Mouse (Mus musculus) neural tube, embryonic 14.5 days (tissue): ENCODE data around the gene Hipk1. TPM values are rescaled to one million over a fixed set of nuclear protein-coding genes. Genes with fewer than 3 reads are reported as not detected.
"Not testable (repeated sequence)": the region's sequence is repeated elsewhere in the genome, so short reads cannot be mapped to it uniquely, and the experiment has no call there.

Experiments
- ATAC-seq: fragments of 200-750 bp; cut with Nextera tagmentation; 2 replicates; pipeline ENCODE4 v1.8.0; 2017; ENCODE audit warnings: low read depth, mild to moderate bottlenecking, moderate TSS enrichment, moderate library complexity
- H3K27ac ChIP-seq: fragments of 300-500 bp; sonication (generic); 2 replicates; pipeline ENCODE4 v1.5.1; 2014; ENCODE audit warnings: low read depth, mild to moderate bottlenecking, control low read depth, low read length, moderate library complexity, mixed read lengths
- H3K27me3 ChIP-seq: fragments of 300-500 bp; sonication (generic); 2 replicates; pipeline ENCODE4 v1.6.1; 2014; ENCODE audit warnings: low read length; ENCODE audit not compliant: control insufficient read depth, insufficient read depth
- H3K36me3 ChIP-seq: fragments of 300-500 bp; sonication (generic); 2 replicates; pipeline ENCODE4 v1.6.1; 2014; ENCODE audit warnings: low read length, mixed read lengths; ENCODE audit not compliant: control insufficient read depth, insufficient read depth
- H3K4me1 ChIP-seq: fragments of 300-500 bp; sonication (generic); 2 replicates; pipeline ENCODE4 v1.6.1; 2014; ENCODE audit warnings: low read length; ENCODE audit not compliant: control insufficient read depth, insufficient read depth
- H3K4me2 ChIP-seq: fragments of 300-500 bp; sonication (generic); 2 replicates; pipeline ENCODE4 v1.6.1; 2014; ENCODE audit warnings: mild to moderate bottlenecking, low read depth, low read length, control low read depth
- H3K4me3 ChIP-seq: fragments of 300-500 bp; sonication (generic); 2 replicates; pipeline ENCODE4 v1.5.1; 2014; ENCODE audit warnings: low read depth, low read length, control low read depth, mixed read lengths
- H3K9ac ChIP-seq: fragments of 300-500 bp; sonication (generic); replicated peaks from 2 replicates; pipeline ENCODE4 v1.6.1; 2014; ENCODE audit warnings: low read depth, mild to moderate bottlenecking, control low read depth, low read length, mixed read lengths
- H3K9me3 ChIP-seq: fragments of 300-500 bp; sonication (generic); 2 replicates; pipeline ENCODE4 v1.6.1; 2016; ENCODE audit warnings: low read length; ENCODE audit not compliant: control insufficient read depth
- WGBS: fragments of 180-500 bp; shearing (Covaris S2); extraction: QIAGEN DNeasy Blood & Tissue Kit; methylation state at CpG from one replicate; pipeline ENCODE4 v1.1.7; 2014; 5-methylcytosine and 5-hydroxymethylcytosine counted together
- polyA plus RNA-seq: library from polyadenylated mRNA; unstranded; fragments of >200 nt; fragmentation: Nextera tagmentation; extraction: Ambion mirVana; gene quantifications from 2 replicates; pipeline ENCODE4 v1.2.1, GENCODE M21; 2014

Gene Hipk1
- polyA plus RNA-seq, 1 experiment from 2014 or later: 17.9 TPM

DNA sequence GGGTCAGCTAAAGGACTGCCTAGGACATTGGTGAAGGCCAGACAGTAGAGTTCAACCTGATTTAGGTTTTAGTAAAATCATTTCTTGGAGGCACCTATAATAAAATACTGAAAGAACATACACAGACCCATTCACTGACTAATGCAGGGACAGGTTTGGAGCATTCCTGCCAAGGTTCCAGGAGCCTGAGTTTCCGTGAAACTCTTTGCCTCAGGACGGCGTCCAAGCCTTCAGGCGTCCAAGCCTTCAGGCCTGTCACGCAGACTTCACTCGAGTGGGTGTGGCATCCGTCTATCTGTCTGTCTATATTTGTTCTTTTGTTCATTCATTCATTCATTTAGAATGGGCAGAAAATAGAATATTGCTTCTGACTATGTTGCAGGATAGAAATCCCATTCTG lies 39.8 kb upstream of the Hipk1 start:
- no peak overlapping the region for H3K4me2 ChIP-seq
- 89% methylated on average over 7 of the region's 7 CpGs for WGBS
- no peaks in the 10 kb centered on the region for H3K36me3 ChIP-seq
- no peak overlapping the region for H3K27ac ChIP-seq
- no peak for ATAC-seq
- H3K4me1 ChIP-seq: no peaks in the 10 kb centered on the region
- no peak overlapping the region for H3K4me3 ChIP-seq
- H3K9ac ChIP-seq: no peak overlapping the region
- no peaks in the 10 kb centered on the region for H3K27me3 ChIP-seq
- no peaks in the 10 kb centered on the region for H3K9me3 ChIP-seq

- not testable (repeated sequence) for H3K9ac ChIP-seq, H3K27me3 ChIP-seq, H3K4me2 ChIP-seq, H3K36me3 ChIP-seq, H3K27ac ChIP-seq, H3K4me3 ChIP-seq, H3K9me3 ChIP-seq, ATAC-seq, H3K4me1 ChIP-seq
- WGBS: 60% methylated on average over 1 of the region's 1 CpGs
Observed at GRCm38 (mm10) chr3:103830681-103831080, 39.3 kb upstream of the Hipk1 start.

DNA sequence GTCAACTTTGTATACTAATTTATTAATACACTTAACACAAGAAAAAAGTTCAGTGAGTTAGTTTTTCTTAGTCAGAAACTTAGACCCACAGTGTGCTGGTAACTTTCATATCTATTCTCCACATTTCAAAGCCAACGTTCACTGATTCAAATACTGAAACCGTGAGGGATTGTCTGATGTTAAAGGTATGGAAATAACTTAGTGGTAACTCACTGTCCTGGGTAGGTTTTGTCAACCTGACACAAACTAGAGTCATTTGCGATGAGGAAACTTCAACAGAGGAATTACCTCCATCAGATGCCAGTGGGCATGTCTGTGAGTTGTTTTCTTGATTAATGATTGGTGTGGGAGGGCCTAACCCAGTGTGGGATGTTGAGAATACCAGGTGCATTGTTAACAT lies 37.7 kb upstream of the Hipk1 start:
- ATAC-seq: no peak
- Histone ChIP-seq H3K27me3 (no peaks in the 10 kb centered on the region), H3K36me3 (no peaks in the 10 kb centered on the region), H3K9ac (no peak overlapping the region), H3K9me3 (no peaks in the 10 kb centered on the region), H3K27ac (no peak overlapping the region), H3K4me2 (no peak overlapping the region), H3K4me1 (no peaks in the 10 kb centered on the region), H3K4me3 (no peak overlapping the region)
- 87% methylated on average over 3 of the region's 3 CpGs for WGBS

DNA sequence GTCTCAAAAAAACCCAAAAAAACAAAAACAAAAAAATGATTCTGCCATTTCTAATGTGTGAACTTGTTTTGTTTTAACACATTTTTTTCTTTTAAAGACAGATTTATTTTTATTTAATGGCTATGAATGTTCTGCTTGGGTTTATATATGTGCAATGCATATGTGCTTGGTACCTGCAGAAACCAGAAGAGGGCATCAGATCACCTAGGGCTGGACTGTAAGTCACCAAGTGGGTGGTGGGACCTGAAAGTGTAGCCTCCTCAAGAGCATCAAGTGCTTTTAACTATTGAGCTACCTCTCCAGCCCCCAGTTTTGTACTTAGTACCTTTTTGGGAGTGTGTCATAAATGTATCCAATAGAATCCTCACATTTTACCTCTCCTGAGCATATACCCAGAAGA lies 36.2 kb upstream of the Hipk1 start:
- H3K4me2 ChIP-seq: no peak overlapping the region
- no peaks in the 10 kb centered on the region for H3K27me3 ChIP-seq
- no peak overlapping the region for H3K9ac ChIP-seq
- no peaks in the 10 kb centered on the region for H3K36me3 ChIP-seq
- no peak overlapping the region for H3K27ac ChIP-seq
- H3K4me1 ChIP-seq: no peaks in the 10 kb centered on the region
- no peak for ATAC-seq
- no peak overlapping the region for H3K4me3 ChIP-seq
- H3K9me3 ChIP-seq: no peaks in the 10 kb centered on the region

- peaks cover 4% of the 10 kb centered on the region; the same call in 1 of the 2 replicates for H3K4me1 ChIP-seq
- H3K9ac ChIP-seq: no peak overlapping the region
- H3K27me3 ChIP-seq: no peaks in the 10 kb centered on the region
- no peak overlapping the region for H3K4me2 ChIP-seq
- peaks cover 12% of the 10 kb centered on the region; the same call in 1 of the 2 replicates for H3K36me3 ChIP-seq
- H3K9me3 ChIP-seq: no peaks in the 10 kb centered on the region
- 92% methylated on average over 6 of the region's 6 CpGs for WGBS
- ATAC-seq: no peak
- no peak overlapping the region for H3K27ac ChIP-seq
- no peak overlapping the region for H3K4me3 ChIP-seq
Observed at GRCm38 (mm10) chr3:103810967-103811366, 19.6 kb upstream of the Hipk1 start.

- peak overlapping the region; percentile 76 for H3K9ac ChIP-seq
- H3K27ac ChIP-seq: peak overlapping the region; percentile 86
- no peaks in the 10 kb centered on the region for H3K27me3 ChIP-seq
- H3K4me2 ChIP-seq: peak overlapping the region; percentile 83
- peaks cover 4% of the 10 kb centered on the region; the same call in 1 of the 2 replicates for H3K4me1 ChIP-seq
- 4% methylated on average over 14 of the region's 14 CpGs for WGBS
- peaks cover 10% of the 10 kb centered on the region for H3K36me3 ChIP-seq
- peak overlapping the region; percentile 73 for H3K4me3 ChIP-seq
- ATAC-seq: peak; percentile 62
- H3K9me3 ChIP-seq: no peaks in the 10 kb centered on the region
Observed at GRCm38 (mm10) chr3:103809799-103810150, 18.4 kb upstream of the Hipk1 start.

DNA sequence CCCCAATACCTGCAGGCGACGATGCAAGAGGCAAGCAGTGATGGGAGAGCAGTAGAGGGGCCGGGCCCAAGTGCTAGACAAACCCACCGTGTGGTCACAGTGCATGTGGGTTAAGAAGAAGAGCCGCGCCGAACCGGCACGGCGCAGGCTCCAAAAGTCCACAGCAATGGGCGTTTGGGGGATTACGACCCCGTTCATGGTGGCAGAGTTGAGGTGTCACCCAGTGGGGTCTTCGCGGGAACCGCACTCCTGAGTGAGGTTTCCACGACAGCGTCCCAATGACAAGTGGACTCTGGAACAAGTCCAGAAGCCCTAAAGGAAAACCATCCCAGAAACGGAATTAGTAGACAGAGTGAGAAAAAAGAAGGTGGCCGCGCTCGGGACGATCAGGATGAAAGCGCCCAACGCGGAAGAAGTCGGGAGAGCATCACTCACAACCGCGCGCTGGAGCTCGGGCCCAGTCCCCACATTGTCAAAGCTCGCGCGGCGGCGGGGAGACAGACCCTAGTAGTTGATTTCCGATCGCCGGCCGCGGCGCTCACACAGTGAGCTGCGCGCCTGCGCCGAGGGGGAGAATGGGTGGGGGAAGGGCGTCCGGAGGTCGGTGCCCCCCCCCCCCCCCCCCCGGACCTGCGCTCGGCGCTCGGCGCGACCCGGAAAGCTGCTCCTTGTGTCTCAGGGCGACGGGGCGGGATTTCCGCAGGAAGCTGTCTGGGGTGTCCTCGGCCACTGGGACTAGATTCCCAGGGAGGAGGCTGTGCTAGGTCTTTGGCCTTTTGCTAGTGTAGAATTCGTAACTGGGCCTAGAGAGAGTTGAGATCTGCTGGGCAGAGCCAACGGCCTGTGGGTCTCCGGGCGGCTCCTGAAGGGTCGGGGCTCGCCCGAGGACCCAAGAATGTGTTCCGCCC lies 17.8 kb upstream of the Hipk1 start, which contains the start of the genes Dclre1b, Ap4b1 and Gm43064:
Gene Dclre1b, minus strand, starts transcription at position 554 of the 908 bp plus-strand sequence.
Gene Ap4b1, plus strand, starts transcription at position 630 of the 908 bp plus-strand sequence.
Gene Gm43064, plus strand, starts transcription at position 683 of the 908 bp plus-strand sequence.
- Histone ChIP-seq H3K9me3 (no peaks in the 10 kb centered on the region), H3K4me1 (peaks cover 4% of the 10 kb centered on the region; the same call in 1 of the 2 replicates), H3K9ac (peak within 1 kb of the TSS; percentile 76), H3K27me3 (no peaks in the 10 kb centered on the region), H3K27ac (peak within 1 kb of the TSS; percentile 86), H3K36me3 (peaks cover 12% of the 10 kb centered on the region; the same call in 1 of the 2 replicates), H3K4me2 (peak within 1 kb of the TSS; percentile 83), H3K4me3 (peak within 1 kb of the TSS; percentile 73)
- under 1% methylated on average over 62 of the region's 70 CpGs for WGBS
- peak; percentile 99 for ATAC-seq

GRCm38 (mm10) chr3:103805671-103806070 lies 14.3 kb upstream of the Hipk1 start:
- H3K9me3 ChIP-seq: no peaks in the 10 kb centered on the region
- H3K4me3 ChIP-seq: no peak overlapping the region
- no peak overlapping the region for H3K9ac ChIP-seq
- 91% methylated on average over 1 of the region's 1 CpGs for WGBS
- no peak for ATAC-seq
- no peaks in the 10 kb centered on the region for H3K27me3 ChIP-seq
- H3K4me1 ChIP-seq: peaks cover 4% of the 10 kb centered on the region; the same call in 1 of the 2 replicates
- H3K27ac ChIP-seq: no peak overlapping the region
- H3K36me3 ChIP-seq: peaks cover 22% of the 10 kb centered on the region
- no peak overlapping the region for H3K4me2 ChIP-seq

GRCm38 (mm10) chr3:103802861-103803260 lies 11.5 kb upstream of the Hipk1 start:
- WGBS: 93% methylated on average over 8 of the region's 8 CpGs
- H3K27me3 ChIP-seq: no peaks in the 10 kb centered on the region
- no peaks in the 10 kb centered on the region; the same call in 1 of the 2 replicates for H3K4me1 ChIP-seq
- no peak overlapping the region for H3K4me3 ChIP-seq
- no peaks in the 10 kb centered on the region for H3K9me3 ChIP-seq
- no peak overlapping the region for H3K27ac ChIP-seq
- H3K4me2 ChIP-seq: no peak overlapping the region
- H3K36me3 ChIP-seq: peaks cover 22% of the 10 kb centered on the region
- no peak overlapping the region for H3K9ac ChIP-seq
- no peak for ATAC-seq
